Comparison of ENCODE assay signal across 34 mouse cellular contexts in genomic region chr2:143467936-143468335, GRCm38 (mm10).
"Had no signal": no experiment of that assay in that cellular context is flagged by ENCODE, and none has a peak within 500 bp of the region (broad histone marks: within the 10 kb centered on the region; RNA-seq: fewer than 3 reads in every experiment).

No protein-coding gene starts in this region.

- H3K27ac ChIP-seq: heart, adult 2 months; heart, embryonic 10.5 days; heart, embryonic 13.5 days; heart, embryonic 15.5 days; hindbrain, embryonic 10.5 days; hindbrain, embryonic 12.5 days; hindbrain, embryonic 14.5 days; hindbrain, embryonic 15.5 days; intestine, embryonic 15.5 days; kidney, embryonic 15.5 days; kidney, postnatal 0 days; layer of hippocampus, adult 2 months had no signal

- H3K9ac ChIP-seq: heart, embryonic 12.5 days; heart, embryonic 13.5 days; heart, embryonic 15.5 days; hindbrain, embryonic 12.5 days; hindbrain, embryonic 14.5 days; hindbrain, embryonic 15.5 days; intestine, embryonic 15.5 days; kidney, embryonic 15.5 days had no signal

- H3K27me3 ChIP-seq: heart, embryonic 12.5 days; heart, embryonic 13.5 days; heart, embryonic 15.5 days; hindbrain, embryonic 12.5 days; hindbrain, embryonic 15.5 days; intestine, embryonic 15.5 days; kidney, embryonic 15.5 days had no signal

- H3K4me2 ChIP-seq: heart, embryonic 11.5 days; heart, embryonic 12.5 days; heart, embryonic 13.5 days; heart, embryonic 15.5 days; hindbrain, embryonic 12.5 days; hindbrain, embryonic 14.5 days; hindbrain, embryonic 15.5 days; intestine, embryonic 15.5 days; kidney, embryonic 15.5 days had no signal

- H3K36me3 ChIP-seq: heart, embryonic 10.5 days; heart, embryonic 12.5 days; heart, embryonic 13.5 days; heart, embryonic 15.5 days; hindbrain, embryonic 10.5 days; hindbrain, embryonic 12.5 days; hindbrain, embryonic 15.5 days; intestine, embryonic 15.5 days; kidney, embryonic 15.5 days had no signal

- H3K9me3 ChIP-seq: heart, embryonic 10.5 days; heart, embryonic 12.5 days; heart, embryonic 13.5 days; heart, embryonic 15.5 days; hindbrain, embryonic 10.5 days; hindbrain, embryonic 12.5 days; hindbrain, embryonic 15.5 days; intestine, embryonic 15.5 days; kidney, embryonic 15.5 days had no signal

- H3K4me3 ChIP-seq: heart, adult 2 months; heart, embryonic 10.5 days; heart, embryonic 12.5 days; heart, embryonic 13.5 days; heart, embryonic 15.5 days; hindbrain, embryonic 10.5 days; hindbrain, embryonic 12.5 days; hindbrain, embryonic 15.5 days; intestine, embryonic 15.5 days; kidney, embryonic 15.5 days; layer of hippocampus, adult 2 months had no signal

- DNase-seq: heart, adult 2 months; heart, postnatal 10 days; heart, postnatal 14 days; heart, postnatal 36 days; heart, postnatal 4 days; kidney, adult 11 months; kidney, adult 18-20 months; kidney, adult 2 months; kidney, adult 8-10 months; kidney, adult 9 months; kidney, postnatal 10 days; kidney, postnatal 14 days; kidney, postnatal 25 days; kidney, postnatal 36 days; kidney, postnatal 4 days; layer of hippocampus, adult 9-11 months; layer of hippocampus, postnatal 36 days had no signal

- H3K4me1 ChIP-seq: heart, embryonic 10.5 days; heart, embryonic 12.5 days; heart, embryonic 13.5 days; heart, embryonic 15.5 days; hindbrain, embryonic 10.5 days; hindbrain, embryonic 12.5 days; hindbrain, embryonic 15.5 days; intestine, embryonic 15.5 days; kidney, embryonic 15.5 days had no signal

- ATAC-seq: hindbrain, embryonic 16.5 days; inflammation-experienced regulatory T-cells, adult 6 months; intestine, embryonic 15.5 days; intestine, embryonic 16.5 days; intestine, postnatal 0 days had no signal
